ENCODE assay signal across 7 mouse cellular contexts in the genomic region with DNA sequence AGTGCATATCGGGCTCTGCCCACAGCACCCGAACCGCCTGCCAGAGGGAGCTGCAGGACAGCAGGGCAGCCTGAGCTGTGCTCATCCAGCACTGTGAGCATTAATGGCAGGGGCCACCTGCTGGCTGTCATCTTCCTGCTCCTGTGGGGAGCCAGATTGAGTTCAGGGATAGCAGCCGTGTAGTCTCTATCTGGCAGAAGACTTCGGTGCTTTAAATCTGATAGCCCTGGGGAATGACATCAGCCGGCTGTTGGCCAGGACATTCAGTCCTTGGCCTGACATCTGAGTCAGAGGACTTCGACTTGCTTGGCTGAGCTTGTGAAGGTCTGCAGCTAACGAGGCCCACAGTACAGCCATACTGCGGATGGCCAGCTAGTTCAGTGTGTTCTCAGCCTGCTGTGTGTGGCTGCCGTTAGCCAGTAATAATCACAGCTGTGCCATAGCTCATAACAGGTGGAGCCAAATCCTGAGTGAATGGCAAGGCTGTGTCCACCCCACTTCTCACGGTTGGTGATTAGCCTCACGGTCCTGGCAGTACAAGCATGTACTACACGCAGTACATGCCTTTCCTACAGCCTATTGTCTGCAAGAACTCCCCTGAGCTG. TPM values are rescaled to one million over a fixed set of nuclear protein-coding genes. Genes with fewer than 3 reads are reported as not detected.
DNase-seq lines count a peak whose midpoint lies in the region; ATAC-seq and TF ChIP-seq lines count a peak whose summit lies in the region.

No protein-coding gene starts in this region.

- peak; percentile 94 to 96 for DNase-seq in adrenal gland, adult (ENCODE audit: inconsistent age in 2 of 2, low spot score in 1 of 2)
- peak; percentile 50 to 76 for DNase-seq in cerebellum, adult 2 months
- DNase-seq in gastrocnemius, adult 2 months, result peak; percentile 96
- no peak for DNase-seq in hindbrain, embryonic 14.5 days (ENCODE audit: low spot score)
- peak; percentile 57 for DNase-seq in liver
- DNase-seq in thymus, adult 2 months, result no peak

- H3K4me2 ChIP-seq in hindbrain, embryonic 14.5 days (replicated peaks), result no peak overlapping the region
- H3K4me2 ChIP-seq in myocyte (ENCODE audit: low read depth), result peak overlapping the region; percentile 20

- no peak for TF ChIP-seq POLR2A in cerebellum, adult 2 months (IDR thresholded peaks at IDR 0.05; ENCODE audit: borderline replicate concordance, insufficient read depth, low read length)
- TF ChIP-seq POLR2A in myocyte (IDR thresholded peaks at IDR 0.05; ENCODE audit: insufficient read length, low read depth), result no peak
- TF ChIP-seq POLR2A in thymus, adult 2 months (IDR thresholded peaks at IDR 0.05; ENCODE audit: control insufficient read depth, extremely low read depth, insufficient read depth, low read length, poor library complexity), result no peak

- H3K9ac ChIP-seq in hindbrain, embryonic 14.5 days, result no peak overlapping the region

- H3ac ChIP-seq in myocyte (ENCODE audit: control insufficient read depth, insufficient read length), result no peak overlapping the region

- H3K27me3 ChIP-seq in cerebellum, adult 2 months (ENCODE audit: control insufficient read depth, insufficient read depth, low read length), result no peaks in the 10 kb centered on the region
- H3K27me3 ChIP-seq in hindbrain, embryonic 14.5 days (ENCODE audit: control insufficient read depth, insufficient read depth, low read length), result no peaks in the 10 kb centered on the region
- H3K27me3 ChIP-seq in myocyte (ENCODE audit: control insufficient read depth, insufficient read depth, insufficient read length), result no peaks in the 10 kb centered on the region
- no peaks in the 10 kb centered on the region for H3K27me3 ChIP-seq in thymus, adult 2 months (ENCODE audit: control insufficient read depth, insufficient read depth, low read length)

- TF ChIP-seq CTCF in cerebellum, adult 2 months (IDR thresholded peaks at IDR 0.05; ENCODE audit: borderline replicate concordance, insufficient read depth, low read depth, low read length), result peak; percentile 33; the same call in 1 of the 2 replicates
- peak; percentile 95 for TF ChIP-seq CTCF in gastrocnemius, adult 2 months (IDR thresholded peaks at IDR 0.05)
- TF ChIP-seq CTCF in thymus, adult 2 months (IDR thresholded peaks at IDR 0.05; ENCODE audit: borderline replicate concordance, control insufficient read depth, extremely low read depth, insufficient read depth, low read length, poor library complexity), result no peak

- H3K36me3 ChIP-seq in hindbrain, embryonic 14.5 days (replicated peaks; ENCODE audit: control insufficient read depth, insufficient read depth), result no peaks in the 10 kb centered on the region
- H3K36me3 ChIP-seq in myocyte (ENCODE audit: control insufficient read depth, insufficient read depth), result no peaks in the 10 kb centered on the region
- H3K36me3 ChIP-seq in thymus, adult 2 months (ENCODE audit: control insufficient read depth, insufficient read depth, low read length), result no peaks in the 10 kb centered on the region

- WGBS in cerebellum, adult 2 months, result 13% methylated on average over 13 of the region's 13 CpGs
- 35% methylated on average over 13 of the region's 13 CpGs for WGBS in hindbrain, embryonic 14.5 days
- 86% methylated on average over 13 of the region's 13 CpGs for WGBS in thymus, adult 2 months

- peak; percentile 77 for ATAC-seq in hindbrain, embryonic 14.5 days (ENCODE audit: low FRiP score)

- H3K4me3 ChIP-seq in cerebellum, adult 2 months (replicated peaks; ENCODE audit: insufficient read depth, low read depth, low read length), result no peak overlapping the region
- H3K4me3 ChIP-seq in gastrocnemius, adult 2 months, result peak overlapping the region; percentile 23; the same call in 1 of the 2 replicates
- H3K4me3 ChIP-seq in hindbrain, embryonic 14.5 days (replicated peaks; ENCODE audit: low read length), result no peak overlapping the region
- no peak overlapping the region for H3K4me3 ChIP-seq in myocyte
- H3K4me3 ChIP-seq in thymus, adult 2 months (ENCODE audit: control insufficient read depth, insufficient read depth, low read length), result no peak overlapping the region

- intact Hi-C loops in gastrocnemius, adult 2 months (cut with DNase I), result loop anchor here (1.0 kb wide), 2 partner anchors 121 to 129 kb away; no protein-coding TSS in a partner anchor

- H3K4me1 ChIP-seq in cerebellum, adult 2 months (ENCODE audit: control insufficient read depth, insufficient read depth, low read length), result peaks cover 10% of the 10 kb centered on the region
- H3K4me1 ChIP-seq in hindbrain, embryonic 14.5 days (replicated peaks; ENCODE audit: control insufficient read depth, insufficient read depth, low read length), result no peaks in the 10 kb centered on the region
- H3K4me1 ChIP-seq in thymus, adult 2 months (replicated peaks; ENCODE audit: control insufficient read depth, insufficient read depth, low read length), result no peaks in the 10 kb centered on the region

- H3K9me3 ChIP-seq in hindbrain, embryonic 14.5 days (ENCODE audit: control insufficient read depth, low read length), result no peaks in the 10 kb centered on the region

- H3K27ac ChIP-seq in cerebellum, adult 2 months (ENCODE audit: insufficient read depth, low read length), result no peak overlapping the region
- H3K27ac ChIP-seq in gastrocnemius, adult 2 months, result peak overlapping the region; percentile 97
- H3K27ac ChIP-seq in hindbrain, embryonic 14.5 days, result 0 out of 2 replicates have a peak overlapping the region, but pooled peaks have one; percentile 47
- H3K27ac ChIP-seq in thymus, adult 2 months (ENCODE audit: control insufficient read depth, insufficient read depth, low read length), result no peak overlapping the region

- no peaks in the 10 kb centered on the region for H3K79me2 ChIP-seq in myocyte (ENCODE audit: control insufficient read depth, insufficient read depth)

TF ChIP-seq in myocyte, 11 proteins besides CTCF, POLR2A, EP300 and RAD21:
- TF ChIP-seq POLR2AphosphoS2 (IDR thresholded peaks at IDR 0.05; ENCODE audit: insufficient read length, low read depth) (no peak), MYOD1 (IDR thresholded peaks at IDR 0.05; ENCODE audit: control insufficient read depth in 1 of 3, insufficient read length in 2 of 3, low read depth in 2 of 3) (peak; percentile 89 to 97 (median 96)), TCF12 (IDR thresholded peaks at IDR 0.05; ENCODE audit: insufficient read depth, poor library complexity, severe bottlenecking) (peak; percentile 71), TCF3 (IDR thresholded peaks at IDR 0.05; ENCODE audit: insufficient read length, low read depth) (peak; percentile 65), MYOG (IDR thresholded peaks at IDR 0.05; ENCODE audit: control insufficient read depth in 1 of 3, insufficient read depth in 1 of 3, insufficient read length in 2 of 3, low read depth in 2 of 3) (peak in 2 of 3 experiments; percentile 88), SRF (IDR thresholded peaks at IDR 0.05; ENCODE audit: control insufficient read depth, insufficient read length, low read depth) (peak; percentile 57), MAX (IDR thresholded peaks at IDR 0.05; ENCODE audit: low read depth) (no peak)

RNA-seq across cellular contexts. Expression of a gene that starts 35.7 kb away (rescaled TPM):
- 0.65 TPM in 2 replicates for polyA plus RNA-seq in cerebellum, adult 2 months (2012; rRNA removed)
- total RNA-seq in gastrocnemius, adult 2 months (2021), result under 1 TPM in 1 of 2 experiments, not detected in 1; 0.22 TPM
- 13.3 and 14.8 TPM in 2 replicates for polyA plus RNA-seq in hindbrain, embryonic 14.5 days (2014; fragmentation: Nextera tagmentation; extraction: Ambion mirVana)
- polyA plus RNA-seq in myocyte (2012; fragmentation: generic; extraction: Trizol), result 3.8 TPM
- 18.9 and 29.3 TPM in 2 replicates for polyA plus RNA-seq in thymus, adult 2 months (2012; rRNA removed)

RNA-seq across cellular contexts. Expression of a gene that starts 53.5 kb away (rescaled TPM):
- polyA plus RNA-seq in cerebellum, adult 2 months (2012; rRNA removed), result 11.0 and 13.1 TPM in 2 replicates
- total RNA-seq in gastrocnemius, adult 2 months (2021), result under 1 TPM; 0.61 to 0.81 TPM
- polyA plus RNA-seq in hindbrain, embryonic 14.5 days (2014; fragmentation: Nextera tagmentation; extraction: Ambion mirVana), result 7.0 and 9.3 TPM in 2 replicates
- 7.5 TPM for polyA plus RNA-seq in myocyte (2012; fragmentation: generic; extraction: Trizol)
- polyA plus RNA-seq in thymus, adult 2 months (2012; rRNA removed), result 0.78 and 1.0 TPM in 2 replicates

Comparison
In these comparisons a context has a peak if more than half of its experiments do, and no peak if none do; other contexts are left out.
1. DNase-seq: peak in adrenal gland, adult (2 of 2), cerebellum, adult 2 months (2 of 2), gastrocnemius, adult 2 months (single experiment) and liver (single experiment); none in hindbrain, embryonic 14.5 days (single experiment) and thymus, adult 2 months (single experiment).
2. H3K27ac ChIP-seq: peak in gastrocnemius, adult 2 months (single experiment) and hindbrain, embryonic 14.5 days (single experiment); none in cerebellum, adult 2 months (single experiment) and thymus, adult 2 months (single experiment).